Mouse (Mus musculus) embryonic facial prominence, embryonic 13.5 days (tissue): Measurements from ENCODE around the gene Tollip. TPM values are rescaled to one million over a fixed set of nuclear protein-coding genes. Genes with fewer than 3 reads are reported as not detected.

Experiments
- ATAC-seq: fragments of 200-750 bp; cut with Nextera tagmentation; 2 replicates; pipeline ENCODE4 v1.8.0; 2017; ENCODE audit warnings: low read depth; ENCODE audit not compliant: insufficient number of reproducible peaks, insufficient read depth, low FRiP score, low TSS enrichment
- H3K27ac ChIP-seq: fragments of 300-500 bp; sonication (generic); 2 replicates; pipeline ENCODE4 v1.5.1; 2015; ENCODE audit warnings: moderate library complexity, mild to moderate bottlenecking, inconsistent platforms
- H3K27me3 ChIP-seq: fragments of 300-500 bp; sonication (generic); 2 replicates; pipeline ENCODE4 v1.6.1; 2015; ENCODE audit warnings: mild to moderate bottlenecking, inconsistent platforms
- H3K36me3 ChIP-seq: fragments of 300-500 bp; sonication (generic); 2 replicates; pipeline ENCODE4 v1.6.1; 2015; ENCODE audit warnings: mild to moderate bottlenecking, inconsistent platforms
- H3K4me1 ChIP-seq: fragments of 300-500 bp; sonication (generic); 2 replicates; pipeline ENCODE4 v1.6.1; 2015; ENCODE audit warnings: inconsistent platforms
- H3K4me2 ChIP-seq: fragments of 300-500 bp; sonication (generic); 2 replicates; pipeline ENCODE4 v1.6.1; 2015; ENCODE audit warnings: moderate library complexity, mild to moderate bottlenecking, inconsistent platforms
- H3K4me3 ChIP-seq: fragments of 300-500 bp; sonication (generic); 2 replicates; pipeline ENCODE4 v1.5.1; 2015; ENCODE audit warnings: mild to moderate bottlenecking, inconsistent platforms
- H3K9ac ChIP-seq: fragments of 300-500 bp; sonication (generic); 2 replicates; pipeline ENCODE4 v1.6.1; 2015; ENCODE audit warnings: mild to moderate bottlenecking, inconsistent platforms
- H3K9me3 ChIP-seq: fragments of 300-500 bp; sonication (generic); 2 replicates; pipeline ENCODE4 v1.6.1; 2016; ENCODE audit warnings: inconsistent platforms
- whole genome bisulfite sequencing: fragments of 180-500 bp; shearing (Covaris S2); methylation state at CpG from one replicate; pipeline ENCODE4 v1.1.7; 2015; ENCODE audit warnings: mixed read lengths; 5-methylcytosine and 5-hydroxymethylcytosine counted together
- polyA plus RNA-seq: library from polyadenylated mRNA; unstranded; fragments of >200 nt; fragmentation: Nextera tagmentation; extraction: Ambion mirVana; gene quantifications from 2 replicates; pipeline ENCODE4 v1.2.1, GENCODE M21; 2015

Gene Tollip
- polyA plus RNA-seq, 1 experiment from 2014 or later: 40.9 TPM

- H3K9me3 ChIP-seq: no peaks in the 10 kb centered on the region; the same call in 1 of the 2 replicates
- 91% methylated on average over 4 of the region's 4 CpGs for WGBS
- H3K36me3 ChIP-seq: no peaks in the 10 kb centered on the region
- no peak overlapping the region for H3K4me3 ChIP-seq
- no peak overlapping the region for H3K4me2 ChIP-seq
- peaks cover 87% of the 10 kb centered on the region for H3K27me3 ChIP-seq
- ATAC-seq: no peak
- no peak overlapping the region for H3K27ac ChIP-seq
- no peak overlapping the region for H3K9ac ChIP-seq
- H3K4me1 ChIP-seq: peaks cover 13% of the 10 kb centered on the region
Observed at GRCm38 (mm10) chr7:141951821-141952220, 33.5 kb upstream of the Tollip start.

- H3K27ac ChIP-seq: no peak overlapping the region
Observed at GRCm38 (mm10) chr7:141950104-141951013, 32.1 kb upstream of the Tollip start.

DNA sequence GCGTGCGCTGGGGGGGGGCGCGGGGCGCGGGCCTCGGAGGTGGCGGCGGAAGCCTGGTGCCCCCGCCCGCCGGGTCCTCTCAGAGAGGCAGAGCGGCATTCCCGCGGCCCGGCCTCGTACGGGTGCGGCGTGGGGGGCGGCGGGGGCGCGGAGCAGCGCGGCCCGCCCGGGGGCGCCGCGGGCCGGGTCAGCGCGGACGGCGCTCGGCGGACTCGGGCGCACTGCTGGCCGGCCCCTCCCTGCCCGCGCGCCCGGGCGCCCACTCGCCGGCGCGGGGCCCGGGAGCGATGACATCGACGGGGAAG lies 31.4 kb upstream of the Tollip start:
- Histone ChIP-seq H3K27ac (no peak overlapping the region), H3K4me1 (peaks cover 13% of the 10 kb centered on the region)

More at GRCm38 (mm10) chr7:141950104-141951013, 32.1 kb upstream of the Tollip start:
- Histone ChIP-seq H3K9ac (peak overlapping the region; percentile 70), H3K27me3 (peaks cover 95% of the 10 kb centered on the region), H3K4me3 (peak overlapping the region; percentile 49), H3K4me1 (peaks cover 13% of the 10 kb centered on the region), H3K4me2 (peak overlapping the region; percentile 87), H3K9me3 (no peaks in the 10 kb centered on the region; the same call in 1 of the 2 replicates), H3K36me3 (no peaks in the 10 kb centered on the region)
- ATAC-seq: no peak
- WGBS: 2% methylated on average over 80 of the region's 84 CpGs

DNA sequence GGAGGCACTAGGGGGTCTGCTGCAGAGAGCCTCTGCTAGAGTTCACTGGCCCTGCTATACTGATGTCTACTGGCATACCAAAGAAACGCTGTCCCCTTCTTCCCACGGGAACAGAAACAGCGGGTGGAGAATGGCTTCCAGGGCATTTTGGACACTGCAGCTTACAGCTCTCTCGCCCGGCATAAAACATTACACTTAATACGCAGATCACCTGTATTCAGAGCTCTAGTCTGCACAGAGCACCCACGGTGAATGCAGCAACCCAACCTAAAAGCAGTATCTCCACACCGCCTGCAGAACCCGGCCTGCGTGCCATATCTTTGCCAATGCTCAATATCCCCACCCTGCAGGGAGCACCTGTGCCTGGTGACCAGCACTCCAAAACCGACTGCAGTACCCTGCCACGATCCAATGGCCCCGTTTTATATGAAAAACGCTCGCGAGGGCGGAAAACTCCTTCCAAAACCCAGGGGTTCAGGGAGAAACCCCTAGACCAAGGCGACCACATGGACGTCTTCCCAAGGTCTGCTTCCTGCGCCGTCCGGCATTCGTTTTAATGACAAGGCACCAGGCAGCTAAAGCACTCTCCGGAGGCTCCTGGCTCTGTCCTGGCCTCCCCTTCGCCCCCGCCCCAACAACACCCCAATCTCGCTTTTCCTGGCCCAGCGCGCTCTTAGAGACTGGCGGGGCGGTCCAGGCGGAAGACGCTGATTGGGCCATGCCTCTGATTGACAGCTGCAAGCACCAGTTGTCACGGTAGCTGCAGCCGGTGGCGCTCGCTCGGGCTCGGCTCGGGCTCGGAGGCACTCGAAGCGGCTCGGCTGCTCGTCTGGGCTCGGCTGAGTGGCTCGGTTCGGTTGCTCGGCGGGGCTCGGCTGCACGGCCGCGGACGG lies 30.8 kb upstream of the Tollip start, which contains the start of gene Brsk2:
Brsk2 (plus strand) TSS at position 846 of the 893 bp plus-strand sequence.
- peaks cover 13% of the 10 kb centered on the region for H3K4me1 ChIP-seq
- H3K9me3 ChIP-seq: no peaks in the 10 kb centered on the region; the same call in 1 of the 2 replicates
- ATAC-seq: peak; percentile 89
- H3K4me2 ChIP-seq: peak within 1 kb of the TSS; percentile 87
- peak within 1 kb of the TSS; percentile 49 for H3K4me3 ChIP-seq
- H3K36me3 ChIP-seq: no peaks in the 10 kb centered on the region
- WGBS: 2% methylated on average over 55 of the region's 55 CpGs
- H3K27me3 ChIP-seq: peaks cover 94% of the 10 kb centered on the region
- H3K9ac ChIP-seq: peak within 1 kb of the TSS; percentile 70
- no peak within 1 kb of the TSS for H3K27ac ChIP-seq

More for the DNA sequence above, 31.4 kb upstream of the Tollip start:
- Histone ChIP-seq H3K4me2 (peak overlapping the region; percentile 87), H3K9ac (peak overlapping the region; percentile 70), H3K4me3 (peak overlapping the region; percentile 49), H3K36me3 (no peaks in the 10 kb centered on the region), H3K27me3 (peaks cover 94% of the 10 kb centered on the region), H3K9me3 (no peaks in the 10 kb centered on the region; the same call in 1 of the 2 replicates)
- under 1% methylated on average over 27 of the region's 54 CpGs for WGBS
- no peak for ATAC-seq

DNA sequence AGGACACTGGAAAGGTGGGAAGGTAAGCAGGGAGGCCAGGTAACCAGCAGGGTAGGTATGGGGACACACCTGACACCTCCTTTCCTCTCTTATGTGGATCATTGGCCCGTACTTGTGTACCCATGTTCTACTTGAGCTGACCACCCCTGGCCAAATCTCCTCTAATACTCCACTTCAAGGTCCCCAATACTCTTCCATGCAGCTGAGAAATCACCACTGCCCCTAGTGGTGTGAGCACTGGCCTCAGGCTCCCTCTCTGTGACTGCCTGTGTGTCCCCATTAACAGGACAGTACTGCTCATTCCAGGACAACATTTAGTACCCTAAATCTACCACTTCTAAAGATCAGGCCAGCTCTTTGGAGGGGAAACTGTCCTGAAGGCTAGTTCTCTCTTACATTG lies 29.7 kb upstream of the Tollip start:
- no peak for ATAC-seq
- Histone ChIP-seq H3K27me3 (peaks cover 87% of the 10 kb centered on the region), H3K9ac (no peak overlapping the region), H3K4me3 (no peak overlapping the region), H3K36me3 (no peaks in the 10 kb centered on the region), H3K9me3 (no peaks in the 10 kb centered on the region; the same call in 1 of the 2 replicates), H3K4me2 (no peak overlapping the region), H3K27ac (no peak overlapping the region), H3K4me1 (peaks cover 13% of the 10 kb centered on the region)
- WGBS: 76% methylated on average over 1 of the region's 1 CpGs

DNA sequence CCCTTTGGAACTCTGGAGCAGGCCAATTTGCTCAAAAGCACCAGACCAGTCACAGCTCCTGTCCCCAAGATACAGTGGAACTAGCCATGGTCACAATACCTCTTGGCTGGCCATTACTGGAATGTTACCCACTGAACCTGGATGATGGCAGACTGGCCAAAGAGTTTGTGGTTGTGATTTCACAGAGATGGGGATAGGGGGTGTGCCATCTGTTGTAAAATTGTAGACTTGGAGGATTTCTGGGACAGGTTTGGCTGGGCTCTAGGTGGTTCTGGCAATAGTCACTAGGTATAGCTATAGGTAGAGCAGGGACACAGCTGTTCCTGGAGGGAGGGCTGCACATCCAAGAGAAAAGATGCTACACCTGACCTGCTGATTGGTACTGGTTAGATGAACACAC lies 29.2 kb upstream of the Tollip start:
- Histone ChIP-seq H3K36me3 (no peaks in the 10 kb centered on the region), H3K9me3 (no peaks in the 10 kb centered on the region; the same call in 1 of the 2 replicates), H3K4me2 (no peak overlapping the region), H3K9ac (no peak overlapping the region), H3K4me3 (no peak overlapping the region), H3K4me1 (peaks cover 13% of the 10 kb centered on the region), H3K27ac (no peak overlapping the region), H3K27me3 (peaks cover 81% of the 10 kb centered on the region)
- ATAC-seq: no peak

DNA sequence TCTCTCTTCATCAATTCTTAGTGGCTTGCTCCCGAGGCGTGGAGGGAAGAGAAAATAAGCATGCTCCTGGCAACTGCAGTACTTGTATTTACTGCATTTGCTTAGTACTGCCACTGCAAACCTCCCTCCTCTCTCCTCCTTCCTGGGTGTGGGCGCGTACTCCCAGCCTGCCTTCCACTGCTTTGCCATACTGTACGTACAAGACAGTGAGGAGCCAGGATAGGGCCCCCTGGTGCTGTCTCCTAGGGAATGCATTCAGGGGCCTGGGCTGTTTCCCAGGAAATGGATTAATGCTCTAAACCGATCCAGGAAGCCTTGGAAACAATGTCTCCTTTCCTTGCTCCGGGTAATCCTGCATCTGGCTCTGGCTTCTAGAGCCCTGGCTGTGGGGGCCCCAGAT lies 27.6 kb upstream of the Tollip start:
- Histone ChIP-seq H3K27me3 (peaks cover 65% of the 10 kb centered on the region), H3K4me1 (peaks cover 13% of the 10 kb centered on the region), H3K36me3 (no peaks in the 10 kb centered on the region), H3K4me3 (no peak overlapping the region), H3K9ac (no peak overlapping the region), H3K4me2 (no peak overlapping the region), H3K27ac (no peak overlapping the region), H3K9me3 (no peaks in the 10 kb centered on the region)
- no peak for ATAC-seq
- WGBS: 16% methylated on average over 7 of the region's 7 CpGs

DNA sequence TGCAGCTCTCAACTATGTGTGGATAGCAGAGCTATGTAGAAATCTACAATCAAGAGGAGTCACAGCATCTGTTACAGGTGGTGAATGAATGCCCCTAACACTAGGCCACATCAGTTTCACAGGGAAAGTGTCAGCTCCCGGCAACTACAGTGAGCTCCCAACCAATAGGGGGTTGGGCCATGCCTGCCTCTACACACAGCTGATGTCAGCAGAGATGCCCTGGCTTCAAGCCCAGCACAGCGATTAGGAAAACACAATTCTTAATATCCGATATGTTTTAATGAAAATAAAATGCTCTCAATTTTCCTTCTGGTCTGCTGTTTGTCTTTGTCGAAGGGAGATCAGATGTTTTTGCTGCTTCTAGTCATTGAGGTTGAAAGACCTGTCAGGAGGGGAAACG lies 25.1 kb upstream of the Tollip start:
- H3K27me3 ChIP-seq: peaks cover 46% of the 10 kb centered on the region
- no peak overlapping the region for H3K4me2 ChIP-seq
- H3K27ac ChIP-seq: no peak overlapping the region
- no peaks in the 10 kb centered on the region for H3K36me3 ChIP-seq
- no peak overlapping the region for H3K4me3 ChIP-seq
- 70% methylated on average over 5 of the region's 5 CpGs for WGBS
- no peak for ATAC-seq
- no peak overlapping the region for H3K9ac ChIP-seq
- H3K9me3 ChIP-seq: no peaks in the 10 kb centered on the region
- H3K4me1 ChIP-seq: no peaks in the 10 kb centered on the region

DNA sequence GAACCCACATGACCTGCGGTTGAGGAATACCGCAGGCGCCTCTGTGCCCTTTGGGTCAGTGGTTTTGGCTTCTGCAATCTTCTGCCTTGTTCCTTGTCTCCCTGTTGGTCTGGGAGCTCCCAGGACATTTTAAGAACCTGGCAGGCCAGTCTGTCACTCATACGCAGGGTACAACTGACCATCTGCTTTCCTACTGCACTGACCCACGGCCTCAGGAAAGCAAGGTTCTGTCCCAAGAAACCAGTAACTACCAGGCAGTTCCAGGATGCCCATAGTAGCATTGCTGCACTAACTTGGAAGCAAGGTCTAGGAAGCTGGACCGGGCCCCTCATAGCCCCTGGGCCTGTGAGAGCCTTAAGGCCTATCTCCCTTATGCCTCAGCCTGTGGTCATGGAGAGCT lies 16.6 kb upstream of the Tollip start:
- H3K4me2 ChIP-seq: no peak overlapping the region
- no peaks in the 10 kb centered on the region for H3K36me3 ChIP-seq
- H3K9ac ChIP-seq: no peak overlapping the region
- no peak overlapping the region for H3K4me3 ChIP-seq
- 88% methylated on average over 6 of the region's 6 CpGs for WGBS
- H3K27ac ChIP-seq: no peak overlapping the region
- peaks cover 11% of the 10 kb centered on the region for H3K27me3 ChIP-seq
- no peaks in the 10 kb centered on the region for H3K9me3 ChIP-seq
- no peaks in the 10 kb centered on the region for H3K4me1 ChIP-seq
- no peak for ATAC-seq

- no peak overlapping the region for H3K4me2 ChIP-seq
- ATAC-seq: no peak
- no peak overlapping the region for H3K9ac ChIP-seq
Observed at GRCm38 (mm10) chr7:141934128-141934898, 16.0 kb upstream of the Tollip start.

GRCm38 (mm10) chr7:141928642-141929041 lies 10.3 kb upstream of the Tollip start:
- no peaks in the 10 kb centered on the region for H3K36me3 ChIP-seq
- 71% methylated on average over 10 of the region's 10 CpGs for WGBS
- ATAC-seq: no peak
- peaks cover 3% of the 10 kb centered on the region; the same call in 1 of the 2 replicates for H3K27me3 ChIP-seq
- H3K9ac ChIP-seq: no peak overlapping the region
- no peaks in the 10 kb centered on the region for H3K4me1 ChIP-seq
- no peak overlapping the region for H3K4me3 ChIP-seq
- H3K4me2 ChIP-seq: no peak overlapping the region
- H3K27ac ChIP-seq: no peak overlapping the region
- no peaks in the 10 kb centered on the region for H3K9me3 ChIP-seq

More at GRCm38 (mm10) chr7:141934128-141934898, 16.0 kb upstream of the Tollip start:
- H3K4me3 ChIP-seq: no peak overlapping the region
- H3K9me3 ChIP-seq: no peaks in the 10 kb centered on the region
- WGBS: 72% methylated on average over 7 of the region's 7 CpGs
- H3K27me3 ChIP-seq: peaks cover 7% of the 10 kb centered on the region
- H3K27ac ChIP-seq: no peak overlapping the region
- no peaks in the 10 kb centered on the region for H3K36me3 ChIP-seq
- H3K4me1 ChIP-seq: no peaks in the 10 kb centered on the region
